Mouse (Mus musculus) adrenal gland, adult 8-10 months (tissue): ENCODE data around the gene Ucn. TPM values are rescaled to one million over a fixed set of nuclear protein-coding genes. Genes with fewer than 3 reads are reported as not detected.

Source experiments
- DNase-seq: peaks from one replicate; pipeline ENCODE4 v3.0.0; 2022
- total RNA-seq, 4 experiments: library from RNA; stranded (reverse); gene quantifications; 2 replicates each; pipeline ENCODE4 v1.2.4; 2022

Ucn gene
- total RNA-seq: not detected

GRCm38 (mm10) chr5:31138241-31138967 is at the start of gene Ucn:
Gene Ucn (minus strand): TSS chr5:31138829.
- DNase-seq: no peak

DNA sequence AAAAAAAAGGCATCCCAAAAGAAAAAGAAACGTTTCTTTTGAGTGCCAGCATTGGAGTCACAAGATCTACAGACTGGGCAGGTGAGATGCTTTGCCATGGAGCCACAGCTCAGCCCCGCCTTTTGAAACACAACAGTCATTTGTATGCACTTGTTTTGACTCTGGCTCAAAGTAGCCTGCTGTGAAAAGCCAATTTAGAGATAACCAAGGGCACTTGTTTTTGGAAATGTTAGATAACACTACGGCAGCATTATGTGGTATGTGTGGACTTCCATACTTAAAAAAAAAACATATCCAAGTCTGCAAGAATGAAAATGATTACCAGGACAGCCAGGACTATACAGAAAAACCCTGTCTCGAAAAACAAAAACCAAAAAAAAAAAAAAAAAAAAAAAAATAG is 45.0 kb upstream of the Ucn start:
- no peak for DNase-seq

- no peak for DNase-seq
Measured at GRCm38 (mm10) chr5:31181183-31181770, 42.6 kb upstream of the Ucn start.

DNA sequence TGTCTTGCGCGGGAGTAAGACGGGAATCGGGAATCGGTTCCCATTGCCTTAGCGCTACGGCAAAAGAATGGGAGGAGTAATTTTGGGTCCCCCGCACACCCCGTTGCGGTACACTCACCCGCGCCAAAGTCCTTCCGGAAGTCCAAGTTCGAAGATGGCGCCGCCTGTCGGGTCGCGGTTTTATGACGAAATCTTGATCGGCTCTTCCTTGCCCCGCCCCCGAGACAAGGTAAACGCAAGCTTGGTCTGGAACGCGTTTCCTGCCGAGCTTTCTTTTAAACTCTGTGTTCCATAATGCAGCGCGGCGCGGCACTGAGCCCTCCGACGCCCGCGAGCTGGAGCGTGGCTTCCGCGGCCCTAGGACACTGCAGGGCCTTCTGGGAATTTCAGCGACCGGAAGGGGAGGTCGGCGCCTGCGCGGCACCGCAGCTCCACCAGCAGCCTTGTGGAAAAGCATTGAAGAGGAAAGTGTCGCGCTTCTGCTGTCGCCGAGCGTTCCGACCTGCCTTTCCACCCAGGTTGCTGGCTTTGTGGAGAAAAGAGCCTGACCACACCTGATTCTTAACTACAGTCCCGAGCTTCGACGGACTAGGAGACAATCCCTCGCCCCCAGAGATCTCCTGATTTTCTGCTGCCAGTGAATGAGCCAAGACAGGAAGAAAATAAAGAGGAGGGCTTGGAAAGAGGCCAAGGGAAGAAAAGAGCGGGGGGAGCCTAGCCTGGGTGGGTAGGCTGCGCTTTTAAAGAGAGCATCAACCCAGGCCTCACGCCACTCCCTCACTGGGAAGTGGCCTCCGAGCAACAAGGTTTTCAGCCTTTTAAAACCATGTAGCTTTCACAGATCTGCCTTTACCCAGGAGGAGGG is 41.4 kb upstream of the Ucn start, which contains the start of the genes Gm29609 and Gtf3c2:
Gene Gm29609, minus strand, starts transcription at position 146 of the 865 bp plus-strand sequence.
Gene Gtf3c2, minus strand, starts transcription at position 379 of the 865 bp plus-strand sequence.
- DNase-seq: peak; percentile 92

DNA sequence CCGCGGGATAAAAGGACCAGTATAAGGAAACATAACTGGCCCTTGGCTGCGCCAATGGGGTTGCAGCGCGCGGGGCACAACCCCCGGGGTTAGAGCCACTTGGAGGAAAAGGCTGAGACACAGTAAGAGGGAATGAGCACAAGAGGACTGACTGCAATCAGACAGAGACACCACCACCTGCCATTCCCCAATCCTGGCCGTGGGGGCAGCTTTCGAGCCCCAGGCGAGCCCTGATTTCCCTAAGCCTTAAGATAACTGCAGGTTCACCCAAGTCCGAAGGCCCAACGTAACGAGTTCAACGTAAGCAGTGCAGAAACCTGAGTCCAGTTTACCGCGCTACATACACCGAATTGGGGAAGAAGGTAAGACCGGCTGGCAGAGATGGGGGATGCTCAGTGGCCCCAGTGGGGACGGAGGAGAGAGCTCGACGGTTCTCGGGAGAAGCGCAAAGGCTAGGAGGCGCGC is 40.7 kb upstream of the Ucn start:
- no peak for DNase-seq

DNA sequence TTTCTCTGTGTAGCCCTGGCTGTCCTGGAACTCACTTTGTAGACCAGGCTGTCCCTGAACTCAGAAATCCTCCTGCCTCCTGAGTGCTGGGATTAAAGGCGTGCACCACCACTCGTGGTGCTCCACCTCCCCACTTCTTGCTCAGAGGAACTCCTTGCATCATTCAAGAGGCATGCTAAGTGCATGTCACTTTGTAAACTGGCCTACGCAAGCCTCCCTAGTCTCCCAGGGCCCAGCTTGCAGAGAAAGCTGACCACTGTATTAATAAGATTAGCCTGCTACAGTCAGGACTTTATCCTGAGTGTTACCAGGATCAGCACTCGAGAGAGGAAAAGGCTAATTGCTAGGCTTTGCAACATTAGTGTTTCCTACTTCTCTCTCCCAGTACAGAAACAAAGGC is 30.0 kb upstream of the Ucn start:
- no peak for DNase-seq

GRCm38 (mm10) chr5:31164878-31165277 is 26.2 kb upstream of the Ucn start:
- no peak for DNase-seq

- no peak for DNase-seq
Measured at GRCm38 (mm10) chr5:31162462-31162861, 23.8 kb upstream of the Ucn start.

DNA sequence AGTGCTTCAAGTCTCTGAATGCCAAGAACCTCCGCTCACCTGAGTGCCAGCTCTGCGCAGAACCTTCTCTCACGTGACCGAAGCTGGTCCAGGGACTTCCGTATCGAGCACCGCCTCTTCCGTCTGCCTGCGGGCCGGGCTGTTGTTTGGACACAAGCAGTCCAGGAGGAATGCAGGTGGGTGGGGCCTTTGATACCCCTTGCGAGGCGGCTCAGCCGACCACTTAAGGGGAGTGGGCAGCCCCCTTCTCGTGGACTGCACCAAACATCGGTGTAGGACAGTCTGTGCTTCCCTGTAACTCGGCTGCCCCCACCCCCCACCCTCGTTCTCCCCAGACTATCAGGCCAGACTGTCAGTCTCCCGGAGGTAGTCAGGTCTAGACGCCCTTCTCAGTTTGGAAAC is 15.5 kb upstream of the Ucn start, which contains the start of gene Mpv17:
Gene Mpv17, minus strand, starts transcription at position 100 of the 402 bp plus-strand sequence.
- peak; percentile 78 for DNase-seq

DNA sequence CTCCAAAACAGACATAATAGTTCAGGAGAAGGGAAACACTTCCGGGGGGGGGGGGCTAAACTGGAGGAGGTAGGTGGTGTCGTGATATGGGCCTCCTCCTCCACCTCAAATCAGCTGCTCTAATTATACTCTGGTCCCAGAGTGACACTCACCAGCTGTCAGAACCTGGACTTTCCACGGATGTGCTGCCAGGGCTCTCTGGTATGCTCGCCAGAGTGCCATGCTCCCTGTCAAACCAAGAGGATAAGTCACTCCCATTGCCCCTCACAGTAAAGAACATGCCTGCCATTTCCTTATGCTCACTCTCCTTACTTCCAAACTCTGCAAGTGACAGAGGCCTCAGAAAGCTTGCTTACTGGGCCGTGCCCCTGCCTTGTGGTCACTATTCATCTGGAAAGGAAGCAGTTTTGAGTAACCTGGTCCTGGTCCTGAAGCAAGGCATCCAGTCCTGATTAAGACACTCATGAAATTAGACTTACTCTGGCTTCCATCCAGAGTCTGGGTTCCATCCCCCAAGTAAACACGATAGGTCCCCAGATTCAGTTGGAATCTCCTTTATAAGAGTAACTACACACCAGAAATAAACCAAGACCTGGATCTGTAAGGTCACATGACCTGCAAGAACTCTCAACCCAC is 15.0 kb upstream of the Ucn start:
- no peak for DNase-seq

GRCm38 (mm10) chr5:31151746-31152145 is 13.1 kb upstream of the Ucn start:
- DNase-seq: peak; percentile 15

GRCm38 (mm10) chr5:31149781-31150180 is 11.2 kb upstream of the Ucn start:
- peak; percentile 20 for DNase-seq

GRCm38 (mm10) chr5:31138968-31139425 is 368 bp upstream of the Ucn start:
- DNase-seq: no peak

DNA sequence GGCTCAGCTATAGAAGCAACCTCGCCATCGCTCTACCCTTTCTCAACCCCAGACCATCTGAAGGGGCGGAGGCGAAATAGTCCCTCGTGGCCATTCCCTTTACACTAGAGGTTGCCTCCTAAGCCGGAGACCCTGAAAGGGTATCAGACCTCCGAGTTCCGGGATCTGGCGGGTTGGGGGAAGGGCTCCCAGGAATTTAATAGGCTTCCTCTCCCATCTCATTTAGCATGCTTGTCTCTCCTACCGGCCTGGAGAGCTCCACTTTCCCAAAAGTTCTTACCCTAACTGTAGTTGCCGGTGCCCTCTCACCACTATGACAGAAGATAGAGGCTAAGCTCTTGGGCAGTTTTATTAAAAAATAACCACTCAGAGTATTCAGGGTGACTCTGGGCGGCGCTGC is 971 bp downstream of the Ucn start:
- no peak for DNase-seq

DNA sequence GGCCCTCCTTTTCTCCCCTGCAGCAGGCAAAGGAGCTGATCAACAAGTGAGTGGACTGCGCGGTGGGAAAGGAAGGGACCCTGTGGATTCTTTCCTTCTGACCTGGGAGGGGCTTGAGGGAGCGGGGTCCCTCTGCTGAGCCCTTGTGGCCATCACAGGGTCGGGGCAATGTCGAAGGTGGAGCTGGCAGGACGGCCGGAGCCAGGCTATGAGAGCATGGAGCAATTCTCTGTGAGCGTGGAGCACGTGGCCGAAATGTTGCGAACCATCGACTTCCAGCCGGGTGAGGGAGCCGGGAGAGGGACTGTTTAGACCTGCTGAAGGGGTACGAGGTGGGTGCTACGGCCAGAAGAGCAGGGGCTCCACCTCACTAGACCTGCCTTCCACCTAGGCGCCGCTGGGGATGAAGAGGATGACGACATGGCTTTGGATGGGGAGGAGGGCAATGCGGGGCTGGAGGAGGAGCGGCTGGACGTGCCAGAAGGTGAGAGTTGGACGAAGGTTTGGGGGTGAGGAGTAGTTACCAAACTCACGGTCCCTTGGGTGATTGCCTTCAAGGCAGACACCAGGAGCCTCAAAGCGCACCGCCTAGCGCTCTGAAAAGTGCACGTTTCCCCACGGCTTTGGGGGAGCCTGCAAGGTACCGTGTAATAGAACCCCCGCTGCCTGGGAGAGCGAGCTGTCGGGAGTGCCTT is 1.8 kb downstream of the Ucn start:
- no peak for DNase-seq

GRCm38 (mm10) chr5:31126050-31126449 is 12.6 kb downstream of the Ucn start:
- DNase-seq: no peak

GRCm38 (mm10) chr5:31123481-31123880 is 15.1 kb downstream of the Ucn start:
- DNase-seq: no peak

DNA sequence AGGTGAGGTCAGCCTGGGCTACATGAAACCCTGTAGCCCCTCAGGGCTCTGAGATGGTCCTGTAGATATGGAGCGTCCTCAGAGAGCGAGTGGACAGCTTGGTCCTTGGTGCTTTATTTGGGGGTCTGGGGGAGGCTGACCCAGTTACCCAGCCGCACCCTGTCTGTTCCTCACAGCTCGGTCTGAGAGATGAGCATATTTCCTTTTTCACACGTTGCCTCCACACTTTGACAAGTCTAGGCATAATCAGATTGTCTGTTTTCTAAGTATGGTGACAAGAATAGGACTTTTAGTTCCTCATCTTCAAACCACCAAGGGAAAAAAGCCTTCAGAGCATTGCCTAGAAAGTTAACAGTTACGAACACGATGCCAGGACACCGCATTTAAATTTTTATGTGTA is 17.5 kb downstream of the Ucn start:
- DNase-seq: no peak

GRCm38 (mm10) chr5:31116912-31117311 is 21.7 kb downstream of the Ucn start:
- DNase-seq: no peak

DNA sequence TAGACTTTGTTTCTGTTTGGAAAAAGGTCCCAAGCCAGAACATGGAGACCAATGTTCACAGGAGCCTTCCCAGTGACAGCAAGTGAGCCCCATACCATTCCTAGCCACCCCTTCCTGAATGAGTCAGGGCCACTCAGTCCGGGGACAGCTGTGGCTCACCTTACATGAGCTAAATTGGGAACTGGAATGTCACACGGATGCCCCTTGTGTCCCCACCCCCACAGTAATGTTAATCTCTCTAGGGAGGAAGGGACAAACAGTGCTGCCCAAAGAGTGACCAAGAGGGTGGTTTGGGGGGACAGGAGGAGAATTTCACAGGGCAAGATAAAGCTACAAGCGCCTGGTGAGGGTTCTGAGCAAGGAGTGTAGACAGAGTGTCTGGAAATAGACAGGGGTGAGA is 22.3 kb downstream of the Ucn start, which contains the start of gene Trim54:
Gene Trim54, plus strand, starts transcription at position 359 of the 400 bp plus-strand sequence.
- no peak for DNase-seq

DNA sequence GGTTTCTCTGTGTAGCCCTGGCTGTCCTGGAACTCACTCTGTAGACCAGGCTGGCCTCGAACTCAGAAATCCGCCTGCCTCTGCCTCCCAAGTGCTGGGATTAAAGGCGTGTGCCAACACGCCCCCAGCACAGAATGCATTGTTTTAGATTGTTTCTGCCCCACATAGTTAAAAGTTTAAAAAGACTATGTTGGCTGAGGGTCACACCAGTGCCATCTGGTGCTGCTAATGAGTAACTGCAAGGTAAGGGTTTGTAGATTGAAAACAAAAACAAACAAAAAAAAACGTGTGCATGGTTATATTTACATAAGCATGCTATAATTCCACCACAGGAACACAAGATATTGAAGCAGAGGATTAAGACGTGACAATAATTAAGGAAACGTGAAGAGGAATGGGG is 27.8 kb downstream of the Ucn start:
- DNase-seq: no peak
